Mouse (Mus musculus) myocyte (in vitro differentiated cells): ENCODE data around the gene Itga6. TPM values are rescaled to one million over a fixed set of nuclear protein-coding genes. Genes with fewer than 3 reads are reported as not detected.

Experiments
- H3K27me3 ChIP-seq: one replicate; pipeline ENCODE4 v1.6.1; 2011; ENCODE audit not compliant: control insufficient read depth, insufficient read depth, insufficient read length
- H3K36me3 ChIP-seq: one replicate; pipeline ENCODE4 v1.6.1; 2011; ENCODE audit not compliant: control insufficient read depth, insufficient read depth
- H3K4me2 ChIP-seq: one replicate; pipeline ENCODE4 v1.6.1; 2011; ENCODE audit warnings: low read depth, control low read depth
- H3K4me3 ChIP-seq: one replicate; pipeline ENCODE4 v1.5.1; 2011; ENCODE audit warnings: mild to moderate bottlenecking, control low read depth, moderate library complexity
- H3K79me2 ChIP-seq: one replicate; pipeline ENCODE4 v1.6.1; 2011; ENCODE audit not compliant: control insufficient read depth, insufficient read depth
- H3ac ChIP-seq: one replicate; pipeline ENCODE4 v1.6.1; 2011; ENCODE audit not compliant: control insufficient read depth, insufficient read length
- CEBPB ChIP-seq: IDR thresholded peaks from 2 replicates; pipeline ENCODE4 v1.6.1; 2011; ENCODE audit warnings: mild to moderate bottlenecking, moderate library complexity; ENCODE audit not compliant: poor library complexity, insufficient read depth, severe bottlenecking
- E2F4 ChIP-seq: IDR thresholded peaks from one replicate; pipeline ENCODE4 v1.6.1; 2011; ENCODE audit warnings: mild to moderate bottlenecking, control low read depth, moderate library complexity; ENCODE audit not compliant: insufficient read depth
- MAX ChIP-seq: IDR thresholded peaks from one replicate; pipeline ENCODE4 v1.6.1; 2011; ENCODE audit warnings: low read depth, mild to moderate bottlenecking, control low read depth
- MYOD1 ChIP-seq, 3 experiments: IDR thresholded peaks; one replicate each; pipeline ENCODE4 v1.6.1; 2011; ENCODE audit warnings: control low read depth in 2 of 3, low read depth in 2 of 3, mild to moderate bottlenecking in 2 of 3, moderate library complexity in 1 of 3; ENCODE audit not compliant: insufficient read length in 2 of 3, control insufficient read depth in 1 of 3
- MYOG ChIP-seq, 3 experiments: IDR thresholded peaks; one replicate each; pipeline ENCODE4 v1.6.1; 2011; ENCODE audit warnings: control low read depth in 2 of 3, low read depth in 2 of 3, mild to moderate bottlenecking in 2 of 3; ENCODE audit not compliant: insufficient read length in 2 of 3, control insufficient read depth in 1 of 3, insufficient read depth in 1 of 3
- POLR2A ChIP-seq: IDR thresholded peaks from one replicate; pipeline ENCODE4 v1.6.1; 2011; ENCODE audit warnings: low read depth, mild to moderate bottlenecking, control low read depth, moderate library complexity; ENCODE audit not compliant: insufficient read length
- POLR2AphosphoS2 ChIP-seq: IDR thresholded peaks from one replicate; pipeline ENCODE4 v1.6.1; 2011; ENCODE audit warnings: low read depth, control low read depth; ENCODE audit not compliant: insufficient read length
- REST ChIP-seq: IDR thresholded peaks from one replicate; pipeline ENCODE4 v1.6.1; 2011; ENCODE audit warnings: mild to moderate bottlenecking, control low read depth, moderate library complexity; ENCODE audit not compliant: insufficient read depth, insufficient read length
- SRF ChIP-seq: IDR thresholded peaks from one replicate; pipeline ENCODE4 v1.6.1; 2011; ENCODE audit warnings: low read depth; ENCODE audit not compliant: control insufficient read depth, insufficient read length
- TCF12 ChIP-seq: IDR thresholded peaks from one replicate; pipeline ENCODE4 v1.6.1; 2011; ENCODE audit warnings: mild to moderate bottlenecking, control low read depth; ENCODE audit not compliant: poor library complexity, insufficient read depth, severe bottlenecking
- TCF3 ChIP-seq: IDR thresholded peaks from one replicate; pipeline ENCODE4 v1.6.1; 2011; ENCODE audit warnings: low read depth, control low read depth; ENCODE audit not compliant: insufficient read length
- USF1 ChIP-seq: IDR thresholded peaks from one replicate; pipeline ENCODE4 v1.6.1; 2011; ENCODE audit warnings: low read depth, mild to moderate bottlenecking, control low read depth, moderate library complexity
- polyA plus RNA-seq: library from polyadenylated mRNA; unstranded; fragments of >200 nt; fragmentation: generic; extraction: Trizol; gene quantifications from one replicate; pipeline ENCODE4 v1.2.1, GENCODE M21; 2012; ENCODE audit warnings: missing spikeins

The Itga6 gene
- polyA plus RNA-seq, 1 experiment, result 50.4 TPM

GRCm38 (mm10) chr2:71834371-71834770 lies 89.0 kb downstream of the Itga6 start:
- H3K27me3 ChIP-seq, result no peaks in the 10 kb centered on the region
- TF ChIP-seq POLR2AphosphoS2, result no peak
- no peak for TF ChIP-seq USF1
- no peak for TF ChIP-seq TCF3
- no peak for TF ChIP-seq MYOD1 (IDR thresholded peaks at IDR 0.05; ENCODE audit: control insufficient read depth in 1 of 3, insufficient read length in 2 of 3, low read depth in 2 of 3)
- no peak for TF ChIP-seq MAX
- TF ChIP-seq MYOG (IDR thresholded peaks at IDR 0.05; ENCODE audit: control insufficient read depth in 1 of 3, insufficient read depth in 1 of 3, insufficient read length in 2 of 3, low read depth in 2 of 3), result no peak
- no peak for TF ChIP-seq POLR2A
- TF ChIP-seq SRF, result no peak
- no peak for TF ChIP-seq REST
- TF ChIP-seq CEBPB, result no peak
- no peak for TF ChIP-seq TCF12
- TF ChIP-seq E2F4, result no peak
- no peaks in the 10 kb centered on the region for H3K79me2 ChIP-seq
- H3K4me2 ChIP-seq, result no peak overlapping the region
- peaks cover 37% of the 10 kb centered on the region for H3K36me3 ChIP-seq
- H3K4me3 ChIP-seq, result no peak overlapping the region
- H3ac ChIP-seq, result no peak overlapping the region

- Histone ChIP-seq H3K79me2 (no peaks in the 10 kb centered on the region), H3K27me3 (no peaks in the 10 kb centered on the region), H3K4me2 (no peak overlapping the region), H3K36me3 (peaks cover 43% of the 10 kb centered on the region), H3K4me3 (no peak overlapping the region), H3ac (no peak overlapping the region)
- no peak for TF ChIP-seq POLR2A
- TF ChIP-seq REST, result no peak
- no peak for TF ChIP-seq POLR2AphosphoS2
- TF ChIP-seq MYOD1 (IDR thresholded peaks at IDR 0.05; ENCODE audit: control insufficient read depth in 1 of 3, insufficient read length in 2 of 3, low read depth in 2 of 3), result no peak
- TF ChIP-seq MAX, result no peak
- TF ChIP-seq CEBPB, result no peak
- no peak for TF ChIP-seq USF1
- no peak for TF ChIP-seq TCF3
- no peak for TF ChIP-seq SRF
- TF ChIP-seq E2F4, result no peak
- no peak for TF ChIP-seq MYOG (IDR thresholded peaks at IDR 0.05; ENCODE audit: control insufficient read depth in 1 of 3, insufficient read depth in 1 of 3, insufficient read length in 2 of 3, low read depth in 2 of 3)
- no peak for TF ChIP-seq TCF12
Observed at GRCm38 (mm10) chr2:71835556-71835955, 90.1 kb downstream of the Itga6 start.

DNA sequence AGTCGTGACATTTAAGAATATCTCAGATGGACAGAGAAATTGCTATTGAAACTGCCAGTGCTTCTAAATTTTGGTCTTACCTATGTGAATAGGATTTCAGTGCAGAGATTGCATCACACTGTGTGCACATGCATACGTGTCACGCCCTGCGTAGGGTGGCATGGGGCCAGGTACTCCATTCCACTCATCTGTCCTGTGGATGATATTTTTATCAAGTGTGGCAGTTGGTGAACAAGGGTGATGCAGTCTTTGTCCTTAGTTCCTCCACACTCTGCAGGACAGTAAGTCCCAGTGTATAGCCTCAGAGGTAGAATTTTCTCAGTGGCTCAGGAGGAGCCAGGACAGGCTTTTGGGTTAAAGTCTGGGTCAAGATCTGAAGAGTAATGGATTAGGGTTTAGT lies 90.8 kb downstream of the Itga6 start:
- TF ChIP-seq MAX, result no peak
- TF ChIP-seq CEBPB, result no peak
- no peak for TF ChIP-seq MYOG (IDR thresholded peaks at IDR 0.05; ENCODE audit: control insufficient read depth in 1 of 3, insufficient read depth in 1 of 3, insufficient read length in 2 of 3, low read depth in 2 of 3)
- TF ChIP-seq REST, result no peak
- TF ChIP-seq E2F4, result no peak
- TF ChIP-seq USF1, result no peak
- no peak for TF ChIP-seq TCF12
- TF ChIP-seq POLR2AphosphoS2, result no peak
- TF ChIP-seq TCF3, result no peak
- TF ChIP-seq POLR2A, result no peak
- no peak for TF ChIP-seq MYOD1 (IDR thresholded peaks at IDR 0.05; ENCODE audit: control insufficient read depth in 1 of 3, insufficient read length in 2 of 3, low read depth in 2 of 3)
- TF ChIP-seq SRF, result no peak
- Histone ChIP-seq H3K4me3 (no peak overlapping the region), H3K27me3 (no peaks in the 10 kb centered on the region), H3K36me3 (peaks cover 41% of the 10 kb centered on the region), H3K4me2 (no peak overlapping the region), H3ac (no peak overlapping the region), H3K79me2 (no peaks in the 10 kb centered on the region)

DNA sequence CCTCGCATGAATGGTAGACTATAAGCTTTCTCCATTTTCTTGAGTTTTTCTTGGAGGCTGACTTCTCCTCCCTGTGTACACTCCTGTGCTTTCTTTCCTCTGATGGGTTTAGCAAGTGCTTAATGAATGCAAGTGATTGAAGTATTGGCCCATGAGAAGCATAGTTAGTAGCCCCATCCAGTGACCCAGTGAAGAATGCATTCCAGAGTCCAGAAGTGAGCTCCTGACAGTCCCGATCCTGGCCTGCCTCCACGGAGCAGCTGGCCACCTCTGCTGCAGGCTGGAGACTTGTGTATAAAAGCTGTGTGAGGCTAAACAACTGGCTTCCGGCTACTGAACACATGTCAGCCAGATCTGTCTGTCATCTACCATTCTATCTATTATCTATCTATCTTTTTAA lies 91.8 kb downstream of the Itga6 start:
- Histone ChIP-seq H3K79me2 (no peaks in the 10 kb centered on the region), H3K4me2 (no peak overlapping the region), H3K4me3 (no peak overlapping the region), H3ac (no peak overlapping the region), H3K27me3 (no peaks in the 10 kb centered on the region), H3K36me3 (peaks cover 34% of the 10 kb centered on the region)
- no peak for TF ChIP-seq POLR2AphosphoS2
- no peak for TF ChIP-seq MYOG (IDR thresholded peaks at IDR 0.05; ENCODE audit: control insufficient read depth in 1 of 3, insufficient read depth in 1 of 3, insufficient read length in 2 of 3, low read depth in 2 of 3)
- no peak for TF ChIP-seq TCF3
- no peak for TF ChIP-seq POLR2A
- TF ChIP-seq MAX, result no peak
- no peak for TF ChIP-seq MYOD1 (IDR thresholded peaks at IDR 0.05; ENCODE audit: control insufficient read depth in 1 of 3, insufficient read length in 2 of 3, low read depth in 2 of 3)
- TF ChIP-seq E2F4, result no peak
- no peak for TF ChIP-seq SRF
- TF ChIP-seq TCF12, result no peak
- no peak for TF ChIP-seq USF1
- TF ChIP-seq REST, result no peak
- no peak for TF ChIP-seq CEBPB
